Mouse (Mus musculus) Patski (cell line): ENCODE data around the gene Tssc4. TPM values are rescaled to one million over a fixed set of nuclear protein-coding genes. Genes with fewer than 3 reads are reported as not detected.

Source experiments
- ATAC-seq: fragments of 100-300 bp; one replicate; pipeline ENCODE4 v1.8.0; 2021
- CTCF ChIA-PET: fragments of 350-600 bp; sonication (Branson Sonifier 250); formaldehyde crosslinking; loops from one replicate; lab custom pipeline; 2022; ENCODE audit warnings: inconsistent platforms; lab: Charles Lee
- POLR2A ChIA-PET: fragments of 350-600 bp; sonication (Branson Sonifier 250); formaldehyde crosslinking; loops from one replicate; lab custom pipeline; 2022; ENCODE audit warnings: antibody characterized with exemption, inconsistent platforms; lab: Charles Lee
- DNase-seq: peaks from one replicate; pipeline ENCODE4 v3.0.0-alpha.2; 2011; ENCODE audit warnings: low read depth, low spot score
- H3K27me3 ChIP-seq: fragments of 371-371 bp; one replicate; pipeline ENCODE4 v1.5.1; 2021
- CTCF ChIP-seq: fragments of 100-300 bp; IDR thresholded peaks from one replicate; pipeline ENCODE4 v1.5.1; 2021
- in situ Hi-C: fragments of 300-500 bp; cut with MboI; formaldehyde crosslinking; loops from 3 replicates; pipeline ENCODE4 v1.11.1; 2018; ENCODE audit warnings: low pct_unique_long_range_greater_than_20kb, mixed read lengths
- polyA plus RNA-seq: library from polyadenylated mRNA; unstranded; gene quantifications from one replicate; pipeline ENCODE4 v1.2.3, GENCODE M21; 2021

Tssc4 gene
- polyA plus RNA-seq, 1 experiment from 2014 or later, result 42.0 TPM

GRCm38 (mm10) chr7:143034112-143034511 is 34.9 kb upstream of the Tssc4 start:
- no peak for TF ChIP-seq CTCF
- in situ Hi-C loops, result no loop called here
- H3K27me3 ChIP-seq, result no peaks in the 10 kb centered on the region
- ATAC-seq, result no peak
- POLR2A ChIA-PET, result no interaction called here
- no peak for DNase-seq
- CTCF ChIA-PET, result interaction anchor here (0.7 to 1.2 kb wide), 2 partner anchors 8 to 19 kb away, joined by 3 to 5 read pairs; partner anchors contain the start of gene Cd81

GRCm38 (mm10) chr7:143034519-143035450 is 34.3 kb upstream of the Tssc4 start:
- TF ChIP-seq CTCF, result no peak
- H3K27me3 ChIP-seq, result no peaks in the 10 kb centered on the region
- DNase-seq (no peak), ATAC-seq (no peak)
- ChIA-PET POLR2A (no interaction called here), CTCF (interaction anchor here (0.7 to 1.2 kb wide), 2 partner anchors 8 to 18 kb away, joined by 3 to 5 read pairs; partner anchors contain the start of gene Cd81)
- in situ Hi-C loops, result no loop called here

GRCm38 (mm10) chr7:143036787-143037186 is 32.3 kb upstream of the Tssc4 start:
- in situ Hi-C loops, result no loop called here
- DNase-seq (no peak), ATAC-seq (no peak)
- POLR2A ChIA-PET, result no interaction called here
- TF ChIP-seq CTCF, result no peak
- CTCF ChIA-PET, result no interaction called here
- no peaks in the 10 kb centered on the region for H3K27me3 ChIP-seq

- no peak for ATAC-seq
- H3K27me3 ChIP-seq, result no peaks in the 10 kb centered on the region
- CTCF ChIA-PET, result no interaction called here
- DNase-seq, result no peak
- POLR2A ChIA-PET, result no interaction called here
- in situ Hi-C loops, result no loop called here
- TF ChIP-seq CTCF, result no peak
These were observed 31.7 kb upstream of the Tssc4 start for GRCm38 (mm10) chr7:143037306-143037705.

- ATAC-seq (no peak), DNase-seq (no peak)
- no peaks in the 10 kb centered on the region for H3K27me3 ChIP-seq
- no peak for TF ChIP-seq CTCF
- ChIA-PET POLR2A (no interaction called here), CTCF (interaction anchor here (0.9 to 1.9 kb wide), 4 partner anchors 15 to 48 kb away, joined by 3 to 6 read pairs (median 4); no protein-coding TSS in a partner anchor)
- in situ Hi-C loops, result no loop called here
These were observed 30.7 kb upstream of the Tssc4 start for GRCm38 (mm10) chr7:143038174-143038931.

- ATAC-seq (no peak), DNase-seq (no peak)
- CTCF ChIA-PET, result interaction anchor here (1.9 kb wide), 1 partner anchor 32 kb away, joined by 6 read pairs; no protein-coding TSS in a partner anchor
- in situ Hi-C loops, result no loop called here
- no peaks in the 10 kb centered on the region for H3K27me3 ChIP-seq
- POLR2A ChIA-PET, result no interaction called here
- no peak for TF ChIP-seq CTCF
These were observed 28.5 kb upstream of the Tssc4 start for GRCm38 (mm10) chr7:143040561-143040960.

GRCm38 (mm10) chr7:143041138-143041822 is 27.8 kb upstream of the Tssc4 start:
- no peak for ATAC-seq
- in situ Hi-C loops, result no loop called here
- no peak for TF ChIP-seq CTCF
- ChIA-PET POLR2A (no interaction called here), CTCF (no interaction called here)
- DNase-seq, result no peak
- H3K27me3 ChIP-seq, result no peaks in the 10 kb centered on the region

- DNase-seq (no peak), ATAC-seq (no peak)
- in situ Hi-C loops, result no loop called here
- no peaks in the 10 kb centered on the region for H3K27me3 ChIP-seq
- CTCF ChIA-PET, result interaction anchor here (1.0 kb wide), 1 partner anchor 8 kb away, joined by 5 read pairs; no protein-coding TSS in a partner anchor
- TF ChIP-seq CTCF, result no peak
- POLR2A ChIA-PET, result no interaction called here
These were observed 27.0 kb upstream of the Tssc4 start for GRCm38 (mm10) chr7:143042089-143042488.

GRCm38 (mm10) chr7:143042897-143043300 is 26.1 kb upstream of the Tssc4 start:
- CTCF ChIA-PET, result interaction anchor here (1.0 kb wide), 1 partner anchor 9 kb away, joined by 5 read pairs; no protein-coding TSS in a partner anchor
- ATAC-seq, result no peak

More at GRCm38 (mm10) chr7:143042897-143043300, 26.1 kb upstream of the Tssc4 start:
- in situ Hi-C loops, result no loop called here
- no peak for TF ChIP-seq CTCF
- POLR2A ChIA-PET, result no interaction called here
- DNase-seq, result no peak
- H3K27me3 ChIP-seq, result no peaks in the 10 kb centered on the region
